Mouse (Mus musculus) yolk sac, embryonic 10.5 days (tissue): ENCODE results near the gene Rae1.
A peak's percentile ranks its signal among the peaks of the same experiment; 100 is the strongest.

Source experiments
- DNase-seq: peaks from one replicate; pipeline ENCODE4 v3.0.0-alpha.2; 2017; ENCODE audit warnings: low spot score

The Rae1 gene

DNA sequence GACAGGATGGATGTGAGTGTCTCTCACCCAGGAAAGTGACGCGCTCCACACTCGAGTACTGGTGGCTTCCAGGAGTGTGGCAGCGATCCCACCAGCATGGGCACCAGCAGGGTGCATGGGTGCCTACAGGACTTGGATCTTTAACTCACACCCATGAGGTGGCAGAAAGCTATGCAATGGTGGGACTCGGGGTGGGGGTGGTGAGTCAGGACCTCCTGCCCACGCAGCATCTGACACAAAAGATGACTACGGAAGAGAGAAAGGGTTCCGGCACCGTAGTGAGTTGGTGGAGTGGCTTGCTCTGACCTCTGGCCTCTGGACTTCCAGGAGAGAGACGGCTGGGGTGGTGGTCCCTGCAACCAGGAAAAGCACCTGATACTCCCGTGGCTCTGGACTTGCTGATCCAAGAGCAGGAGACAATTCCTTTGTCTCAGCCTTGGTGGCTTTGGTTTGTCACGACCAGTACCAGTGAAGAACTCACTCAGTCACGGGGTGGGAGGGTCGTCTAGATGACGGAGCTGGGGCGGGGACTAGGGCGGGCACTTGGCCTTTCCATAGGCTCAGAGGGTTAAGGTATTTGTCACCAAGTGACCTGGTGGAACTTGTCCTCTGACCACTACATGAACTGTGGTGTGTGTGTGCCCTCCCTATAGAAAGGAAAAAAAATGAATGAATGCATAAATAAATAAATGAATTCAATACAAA, 48.3 kb downstream of the Rae1 start:
- DNase-seq = peak; percentile 91

DNA sequence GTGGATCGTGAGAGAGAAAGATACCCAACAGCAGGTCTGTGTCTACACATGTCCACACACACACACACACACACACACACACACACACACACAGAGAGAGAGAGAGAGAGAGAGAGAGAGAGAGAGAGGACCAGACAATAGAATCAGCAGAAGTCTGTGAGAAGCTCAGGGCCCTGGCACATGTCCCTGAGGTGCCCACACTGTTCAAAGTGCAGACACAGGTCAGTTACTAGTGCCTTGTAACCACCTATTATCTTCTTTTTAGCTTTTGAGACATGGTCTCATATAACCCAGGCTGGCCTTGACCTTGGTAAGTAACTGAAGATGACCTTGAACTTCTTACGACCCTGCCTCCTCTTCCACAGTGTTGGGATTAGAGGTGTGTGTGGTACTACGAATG, 49.3 kb downstream of the Rae1 start:
- DNase-seq = no peak

DNA sequence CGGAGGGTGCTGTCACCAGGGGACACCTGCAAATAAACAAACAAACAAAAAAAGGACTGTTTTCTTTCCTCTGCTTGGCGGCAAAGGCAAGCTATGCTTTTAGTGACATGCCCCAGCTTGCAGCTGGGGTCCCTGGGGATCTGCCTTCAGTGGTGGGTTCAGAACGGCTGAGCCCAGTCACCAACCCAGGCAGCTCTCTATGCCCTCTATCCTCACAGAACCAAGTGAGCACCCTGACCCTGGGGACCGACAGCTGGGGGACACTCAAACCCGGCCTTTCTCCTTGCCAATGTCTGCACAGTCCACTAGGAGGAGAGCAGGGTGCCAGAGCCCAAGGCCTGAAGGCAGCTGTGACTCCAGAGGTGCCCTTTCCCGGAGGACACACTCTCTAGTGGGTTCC, 49.9 kb downstream of the Rae1 start:
- DNase-seq = no peak

DNA sequence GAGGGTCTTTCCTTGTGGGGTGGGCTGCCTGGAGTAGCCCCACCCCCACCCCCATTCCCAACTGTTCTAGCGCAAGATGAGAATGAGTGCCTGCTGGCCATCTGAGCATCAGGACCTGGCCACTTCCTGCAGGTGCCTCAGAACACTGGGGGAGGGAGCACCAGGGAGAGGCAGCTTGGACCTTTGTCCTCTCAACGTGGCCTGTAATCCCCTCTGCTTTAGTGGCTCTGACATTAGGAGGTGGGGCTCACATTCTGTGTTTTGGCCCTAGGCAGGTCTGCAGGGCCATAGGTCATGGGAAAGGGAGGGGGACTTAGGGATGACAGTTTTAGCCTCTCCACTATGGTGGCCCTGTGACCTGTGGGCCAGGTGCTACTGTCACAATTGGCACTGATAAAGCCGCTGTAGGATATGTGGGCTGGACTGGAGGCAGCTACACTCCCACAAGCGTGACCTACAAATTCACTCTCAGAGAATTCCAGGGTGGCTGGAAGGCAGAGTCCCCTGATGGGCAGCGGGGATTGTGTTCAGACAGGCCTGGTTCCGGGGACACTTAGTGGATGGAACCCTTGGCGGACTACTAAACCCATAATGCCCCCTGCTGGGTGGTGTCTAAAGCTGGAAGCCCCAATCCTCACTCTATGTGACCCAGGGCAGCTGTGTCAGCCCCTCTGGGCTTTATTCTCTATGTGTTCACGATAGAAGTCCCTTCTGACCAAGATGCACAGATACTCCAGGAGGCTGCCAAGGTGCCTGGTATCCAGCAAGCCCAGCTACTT, 50.9 kb downstream of the Rae1 start:
- DNase-seq = peak; percentile 88

DNA sequence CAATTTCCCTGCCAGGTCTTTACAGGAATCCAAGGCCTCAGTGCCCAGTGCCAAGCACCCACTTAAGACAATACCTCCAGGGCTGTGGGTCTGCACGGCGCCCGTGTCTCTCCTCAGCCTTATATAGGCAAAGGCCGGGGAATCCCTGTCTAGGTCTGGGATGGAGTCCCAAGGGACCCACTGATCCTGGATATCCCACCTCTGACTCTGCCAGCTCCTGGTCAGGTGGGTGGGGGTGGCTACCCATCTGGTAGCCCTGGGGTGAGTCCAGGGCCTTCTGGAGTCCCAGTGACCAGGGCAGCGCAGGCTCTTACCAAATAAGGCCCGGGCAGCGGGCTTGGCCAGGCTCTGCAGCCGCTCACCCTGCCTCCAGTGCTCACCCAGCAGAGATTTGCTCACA, 53.0 kb downstream of the Rae1 start:
- no peak for DNase-seq

DNA sequence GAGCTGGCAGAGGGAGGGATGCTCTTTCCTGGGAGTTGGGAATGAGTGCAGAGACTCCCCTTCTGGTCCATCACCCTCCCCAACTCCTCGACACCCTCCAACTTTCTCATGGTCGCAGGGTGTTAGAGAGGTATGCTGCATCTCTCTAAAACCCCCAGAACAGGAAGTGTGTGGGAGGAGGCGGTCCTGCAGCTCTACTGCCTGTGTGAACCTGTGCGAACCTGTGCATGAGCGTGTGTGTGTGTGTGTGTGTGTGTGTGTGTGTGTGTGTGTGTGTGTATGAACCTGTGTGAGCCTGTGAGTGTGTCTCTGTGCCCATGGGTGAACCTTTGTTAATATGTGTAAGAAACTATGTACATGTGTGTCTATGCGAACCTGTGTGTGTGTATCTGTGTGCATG, 53.9 kb downstream of the Rae1 start:
- no peak for DNase-seq

DNA sequence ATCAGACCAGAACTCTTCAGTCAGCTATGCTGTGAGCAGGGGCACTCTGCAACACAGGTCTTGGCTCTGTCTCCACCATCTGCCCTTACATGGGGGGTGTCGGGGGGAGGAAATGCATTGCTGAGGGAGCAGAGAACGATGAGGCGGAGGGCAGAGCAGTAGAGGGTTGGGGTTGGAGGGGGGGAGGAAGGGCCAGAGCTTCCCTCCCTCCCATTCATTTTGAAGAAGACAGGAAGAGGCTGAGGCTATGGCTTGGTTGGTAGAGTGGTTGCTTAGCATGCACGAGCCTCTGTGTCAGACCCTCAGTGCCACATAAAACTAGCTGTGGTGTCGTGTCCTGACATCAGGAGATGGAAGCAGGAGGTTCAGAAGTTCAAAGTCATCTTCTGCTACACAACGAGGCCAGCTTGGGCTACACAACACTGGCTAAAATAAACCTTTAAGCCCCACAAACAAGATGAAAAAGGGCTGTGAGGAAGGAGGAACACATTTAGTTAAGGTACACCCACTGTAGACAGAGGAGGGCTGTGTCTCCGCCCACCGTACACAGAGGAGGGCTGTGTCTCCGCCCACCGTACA, 56.5 kb downstream of the Rae1 start:
- DNase-seq = no peak

DNA sequence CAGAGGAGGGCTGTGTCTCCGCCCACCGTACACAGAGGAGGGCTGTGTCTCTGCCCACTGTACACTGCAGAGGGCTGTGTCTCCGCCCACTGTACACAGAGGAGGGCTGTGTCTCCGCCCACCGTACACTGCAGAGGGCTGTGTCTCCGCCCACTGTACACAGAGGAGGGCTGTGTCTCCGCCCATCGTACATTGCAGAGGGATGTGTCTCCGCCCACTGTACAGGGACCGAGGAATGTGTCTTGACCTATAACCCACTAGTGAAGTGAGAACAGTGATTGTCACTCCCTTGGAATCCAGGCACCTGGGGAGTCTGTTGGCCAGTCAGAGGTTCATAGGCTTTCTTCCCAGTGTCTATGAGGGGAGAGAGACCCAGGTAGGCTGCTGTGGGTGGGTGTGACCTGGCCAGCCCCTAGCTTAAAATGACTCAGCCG, 57.0 kb downstream of the Rae1 start:
- peak; percentile 87 for DNase-seq

DNA sequence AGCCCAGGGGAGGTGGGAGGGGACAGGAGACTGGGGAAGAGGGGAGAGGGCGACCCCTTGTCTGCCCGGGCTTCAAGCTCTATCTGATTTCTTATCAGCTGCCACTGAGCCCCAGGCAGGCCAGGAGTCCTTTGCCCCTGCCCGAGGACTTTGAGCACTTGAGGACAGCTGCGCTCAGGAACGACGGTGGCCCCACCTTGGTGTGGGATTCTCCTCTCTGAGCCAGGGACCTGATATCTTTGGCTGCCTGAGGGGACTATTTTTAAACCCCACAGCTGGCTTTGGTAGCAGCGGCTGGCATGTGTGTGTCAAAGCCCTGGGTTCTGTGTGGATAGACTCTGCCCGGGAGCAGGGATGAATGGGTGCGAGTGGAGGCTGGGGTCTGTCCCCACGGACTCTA, 57.7 kb downstream of the Rae1 start:
- peak; percentile 81 for DNase-seq

DNA sequence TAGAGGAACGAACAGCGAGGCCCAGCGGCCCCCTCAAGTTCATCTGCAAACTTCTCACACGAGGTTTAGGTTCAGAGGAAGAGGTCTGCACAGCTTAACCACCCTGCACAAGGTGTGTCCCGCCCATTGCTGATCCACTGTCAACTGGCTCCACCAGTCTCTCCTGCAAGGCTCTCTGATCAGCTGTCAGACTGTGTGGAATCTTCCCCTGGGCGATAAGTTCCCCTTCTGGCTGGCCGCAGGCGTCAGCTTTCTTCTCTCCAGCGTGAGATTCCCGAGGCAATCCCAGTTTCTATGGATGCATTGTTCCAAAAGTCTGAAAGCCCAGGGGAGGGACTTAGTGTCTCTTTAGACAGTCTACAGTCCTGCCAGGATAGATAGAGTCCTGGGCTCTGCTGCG, 58.3 kb downstream of the Rae1 start:
- DNase-seq = no peak

DNA sequence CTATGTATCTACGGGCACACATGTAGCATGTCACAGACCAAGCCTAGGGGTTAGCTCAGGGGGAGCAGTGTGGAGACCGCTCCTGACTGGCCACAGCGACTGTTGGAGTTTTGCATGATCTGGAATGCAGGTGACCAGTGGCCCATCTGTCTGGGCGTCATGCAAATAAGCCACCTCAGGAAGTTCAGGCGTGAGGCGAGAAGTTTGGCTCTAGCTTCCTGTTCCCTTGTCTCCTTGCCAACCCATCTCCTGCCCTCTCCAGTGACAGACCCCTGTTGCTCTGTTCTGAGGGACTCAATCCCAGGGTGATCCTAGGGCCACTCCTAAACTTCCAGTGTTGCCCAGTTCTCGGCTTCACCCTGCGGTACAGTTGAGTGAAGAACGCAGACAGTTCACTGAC, 60.5 kb downstream of the Rae1 start:
- no peak for DNase-seq

DNA sequence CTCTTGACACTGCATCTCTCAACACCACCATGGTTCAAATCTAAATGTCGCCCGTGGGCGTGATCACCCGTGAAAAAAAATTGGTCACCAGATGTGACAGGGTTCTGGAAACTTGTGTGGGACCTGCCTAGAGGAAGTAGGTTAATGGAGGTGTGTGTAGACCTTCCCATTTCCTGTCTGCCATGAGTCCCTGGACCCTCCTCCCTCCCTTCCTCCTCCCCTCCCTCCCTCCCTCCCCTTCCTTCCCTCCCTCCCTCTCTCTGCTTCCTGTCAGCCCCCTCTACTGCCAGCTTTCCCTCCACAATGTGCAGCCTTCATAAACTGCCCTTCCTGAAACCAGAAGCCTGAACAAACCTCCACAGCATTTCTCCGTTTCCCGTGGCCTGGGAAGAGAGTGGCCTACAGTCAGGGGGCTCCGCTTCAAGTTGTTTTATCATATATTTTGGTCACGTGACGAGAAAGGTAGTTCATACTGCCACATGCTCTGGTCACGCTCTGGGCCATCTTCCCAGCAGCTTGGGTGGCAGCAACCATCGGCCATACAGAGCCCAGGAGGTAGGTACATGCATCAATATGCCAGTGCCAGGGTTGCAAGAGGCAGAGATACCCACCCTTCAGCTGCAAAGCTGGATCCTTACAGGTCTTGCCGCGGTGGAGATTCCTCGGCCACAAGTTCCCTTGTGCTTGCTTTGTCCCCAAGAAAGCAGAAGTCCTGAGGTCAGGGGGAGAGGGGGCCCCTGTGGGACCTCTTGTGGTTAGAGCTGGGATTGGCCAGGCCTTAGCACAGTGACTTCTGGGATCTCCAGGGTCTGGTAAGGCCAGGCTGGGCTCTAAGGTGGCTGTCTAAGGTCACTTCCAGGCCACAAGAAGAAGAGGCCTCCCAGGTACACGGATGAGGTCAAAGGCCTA, 61.8 kb downstream of the Rae1 start:
- DNase-seq = peak; percentile 62

DNA sequence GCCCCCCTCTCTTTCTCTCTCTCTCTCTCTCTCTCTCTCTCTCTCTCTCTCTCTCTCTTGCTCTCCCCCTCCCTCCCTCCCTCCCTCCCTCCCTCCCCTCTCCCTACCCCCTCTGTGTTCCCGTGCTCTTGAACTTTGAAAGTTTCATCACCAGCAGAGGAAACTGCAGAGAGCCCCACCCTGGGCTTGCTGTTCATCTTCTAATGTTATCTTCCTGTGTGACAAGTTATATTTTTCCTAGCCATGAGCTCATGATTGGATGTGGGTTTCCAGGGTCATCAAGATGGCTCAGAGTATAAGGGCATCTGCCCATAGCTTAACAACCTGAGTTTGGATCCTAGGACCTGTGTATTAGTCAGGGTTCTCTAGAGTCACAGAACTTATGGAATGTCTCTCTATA, 63.3 kb downstream of the Rae1 start:
- no peak for DNase-seq

DNA sequence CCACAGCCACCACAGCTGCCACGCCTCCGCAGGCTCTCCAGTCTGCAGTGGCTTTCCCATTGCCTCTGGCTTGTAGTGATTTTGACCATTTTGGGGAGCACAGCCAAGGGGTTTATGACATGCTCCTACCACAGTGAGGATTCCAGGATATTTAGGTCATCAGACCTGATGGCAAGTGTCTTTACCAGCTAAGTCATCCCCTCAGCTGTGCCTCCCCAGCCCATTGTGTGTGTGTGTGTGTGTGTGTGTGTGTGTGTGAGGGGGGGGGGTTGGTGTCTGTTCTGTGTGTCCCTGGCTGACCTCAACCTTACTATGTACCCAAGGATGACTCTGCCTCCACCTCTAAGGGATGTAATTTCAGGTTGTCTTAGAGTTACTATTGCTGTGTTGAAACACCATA, 64.9 kb downstream of the Rae1 start:
- DNase-seq = no peak
